Mouse (Mus musculus): ENCODE results near the gene Sec31b.

Sec31b gene

DNA sequence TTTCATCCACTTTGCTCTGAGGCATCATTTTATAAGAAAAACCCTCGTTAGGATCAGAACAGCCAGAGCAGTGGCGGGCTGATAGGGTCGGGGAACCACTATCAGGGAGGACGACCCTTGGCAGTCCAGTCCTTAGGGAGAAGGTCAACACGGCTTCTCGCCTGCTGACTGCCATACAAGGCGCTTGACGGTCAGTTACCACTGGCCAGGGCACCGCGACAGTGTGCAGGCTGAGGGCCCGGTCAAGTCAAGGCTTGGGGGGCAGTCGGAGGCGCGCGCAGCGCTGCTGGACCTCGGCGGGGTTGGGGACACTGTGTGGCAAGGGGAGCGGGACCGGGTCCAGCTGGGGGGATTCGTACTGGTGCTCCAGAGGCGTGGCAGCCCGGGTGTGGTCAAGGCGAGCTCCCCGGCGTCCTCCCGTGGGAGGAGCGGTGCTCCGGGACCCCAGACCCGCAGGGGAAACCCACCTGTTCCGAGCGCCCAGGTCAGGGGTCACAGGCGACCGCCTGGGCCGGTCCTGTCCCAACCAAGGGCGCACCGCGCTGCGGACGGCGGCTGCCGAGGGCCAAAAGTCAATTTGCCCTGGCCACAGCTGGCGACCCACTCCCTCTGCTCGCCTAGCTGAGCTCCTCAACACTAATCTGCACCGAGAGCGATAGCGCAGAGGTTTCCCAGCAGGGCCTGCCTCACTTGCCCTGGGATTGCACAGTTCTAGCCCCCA lies at the start of gene Sec31b:
TSS of gene Sec31b (minus strand) at position 544 of the 721 bp plus-strand sequence.
- no peak for TF ChIP-seq GATA4 (IDR thresholded peaks at IDR 0.05; ENCODE audit: insufficient replicate concordance, low read length)

DNA sequence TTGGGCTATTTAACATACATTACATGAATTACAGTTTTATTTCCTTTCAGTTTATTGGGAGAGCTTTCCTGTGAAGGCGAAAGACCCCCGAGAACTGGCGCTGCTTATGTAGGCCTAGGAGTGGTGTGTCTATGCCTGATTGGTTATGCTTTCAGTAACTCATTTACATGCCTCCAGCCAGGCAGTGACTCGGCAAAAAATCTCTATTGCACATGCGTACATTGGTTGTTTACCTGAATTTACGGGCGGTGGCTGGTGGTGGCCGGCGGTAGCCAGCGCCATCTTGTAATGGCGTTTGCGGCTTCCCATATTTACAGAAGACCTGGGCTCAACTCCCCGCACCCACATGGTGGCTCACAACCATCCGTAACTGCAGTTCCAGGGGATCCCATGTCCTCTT lies 48.5 kb upstream of the Sec31b start:
- no peak for TF ChIP-seq GATA4 (IDR thresholded peaks at IDR 0.05; ENCODE audit: insufficient replicate concordance, low read length)

DNA sequence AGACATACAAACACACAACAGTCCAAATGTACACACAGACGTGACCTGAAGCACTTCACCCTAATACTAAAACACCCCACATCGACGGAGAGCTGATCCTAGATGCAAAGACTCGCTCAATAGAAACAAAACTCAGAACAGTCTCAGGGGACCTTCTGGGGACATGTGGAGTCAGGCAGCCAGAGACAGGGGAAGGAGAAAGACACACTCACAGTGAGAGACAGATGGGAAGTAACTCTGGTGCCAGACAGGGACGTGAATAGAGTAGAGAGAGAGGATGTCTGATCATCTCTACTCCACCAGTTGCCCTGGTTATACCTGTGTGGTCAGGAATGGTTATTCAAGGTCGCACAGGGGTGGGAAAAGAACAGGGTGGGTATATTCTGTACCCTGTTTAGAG lies 46.0 kb upstream of the Sec31b start:
- TF ChIP-seq GATA4 (IDR thresholded peaks at IDR 0.05; ENCODE audit: insufficient replicate concordance, low read length): no peak

DNA sequence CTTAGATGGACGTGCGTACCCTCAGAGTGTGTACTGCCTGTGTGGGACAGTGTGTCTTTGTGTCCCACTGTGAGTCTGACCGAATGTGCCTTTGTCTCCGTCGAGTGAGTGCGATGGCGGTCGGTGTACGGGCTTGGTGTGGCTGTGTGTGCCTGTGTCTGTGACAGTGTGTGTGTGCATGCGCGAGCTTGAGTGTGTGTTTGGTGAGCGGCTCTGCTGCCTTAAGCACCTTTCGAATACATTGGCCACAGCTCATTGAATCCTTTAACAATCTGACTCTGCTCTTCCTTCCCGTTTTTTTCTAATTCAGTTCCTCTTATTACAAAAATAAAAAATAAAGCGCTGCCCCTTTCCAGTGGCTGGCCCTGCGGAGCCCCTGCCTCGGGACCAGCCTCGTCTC lies 45.3 kb upstream of the Sec31b start:
- TF ChIP-seq GATA4 (IDR thresholded peaks at IDR 0.05; ENCODE audit: insufficient replicate concordance, low read length): no peak

DNA sequence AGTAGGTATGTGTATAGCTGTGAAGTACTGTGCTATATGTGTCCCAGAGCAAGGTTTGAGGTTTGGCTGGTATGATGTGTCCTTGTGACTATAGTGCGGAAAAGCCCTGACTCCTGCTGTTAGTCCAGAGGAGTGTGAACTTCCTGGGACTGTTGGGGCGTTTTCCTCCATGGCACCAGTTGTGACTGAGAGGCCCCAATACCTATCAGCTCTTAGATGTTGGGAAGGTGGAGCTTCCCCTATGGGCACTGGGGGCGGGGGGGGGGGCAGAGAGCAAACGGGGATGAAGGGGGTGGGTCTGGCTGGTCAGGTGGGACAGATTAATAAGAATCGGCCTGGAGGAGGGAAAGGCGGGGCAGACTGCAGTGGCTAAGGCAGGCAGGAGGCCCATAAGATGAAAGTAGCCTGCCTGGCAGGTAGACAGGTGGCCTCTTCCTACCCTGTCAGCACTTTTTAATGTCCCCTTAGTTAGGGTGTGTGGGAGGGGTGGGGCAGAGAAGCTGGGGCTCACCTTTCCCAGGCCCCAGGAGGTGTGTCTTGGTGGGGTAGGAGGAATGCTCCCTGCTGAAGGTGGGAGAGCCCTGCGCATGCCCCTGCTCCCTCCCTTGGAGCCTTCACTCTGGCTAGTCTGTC lies 44.0 kb upstream of the Sec31b start:
- TF ChIP-seq GATA4 (IDR thresholded peaks at IDR 0.05; ENCODE audit: insufficient replicate concordance, low read length): no peak

DNA sequence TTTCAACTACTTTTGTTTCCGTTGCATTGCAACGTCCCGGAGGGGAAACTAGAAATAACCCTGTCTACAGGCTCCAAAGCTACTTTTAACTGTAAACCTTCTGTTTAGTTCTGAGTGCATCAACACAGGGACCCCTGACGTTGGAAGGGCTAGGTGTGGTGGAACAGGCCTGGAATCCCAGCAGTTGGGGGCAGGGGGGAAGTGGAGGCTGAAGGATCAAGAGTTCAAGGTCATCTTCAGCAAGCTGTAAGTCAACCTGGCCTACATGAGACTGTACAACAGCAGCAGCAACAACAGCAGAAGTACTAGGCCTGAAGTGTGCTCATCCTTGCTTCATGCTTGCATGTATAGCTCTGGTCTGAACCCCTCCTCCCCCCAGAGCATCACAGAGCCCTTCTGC lies 42.4 kb upstream of the Sec31b start:
- TF ChIP-seq GATA4 (IDR thresholded peaks at IDR 0.05; ENCODE audit: insufficient replicate concordance, low read length): no peak

DNA sequence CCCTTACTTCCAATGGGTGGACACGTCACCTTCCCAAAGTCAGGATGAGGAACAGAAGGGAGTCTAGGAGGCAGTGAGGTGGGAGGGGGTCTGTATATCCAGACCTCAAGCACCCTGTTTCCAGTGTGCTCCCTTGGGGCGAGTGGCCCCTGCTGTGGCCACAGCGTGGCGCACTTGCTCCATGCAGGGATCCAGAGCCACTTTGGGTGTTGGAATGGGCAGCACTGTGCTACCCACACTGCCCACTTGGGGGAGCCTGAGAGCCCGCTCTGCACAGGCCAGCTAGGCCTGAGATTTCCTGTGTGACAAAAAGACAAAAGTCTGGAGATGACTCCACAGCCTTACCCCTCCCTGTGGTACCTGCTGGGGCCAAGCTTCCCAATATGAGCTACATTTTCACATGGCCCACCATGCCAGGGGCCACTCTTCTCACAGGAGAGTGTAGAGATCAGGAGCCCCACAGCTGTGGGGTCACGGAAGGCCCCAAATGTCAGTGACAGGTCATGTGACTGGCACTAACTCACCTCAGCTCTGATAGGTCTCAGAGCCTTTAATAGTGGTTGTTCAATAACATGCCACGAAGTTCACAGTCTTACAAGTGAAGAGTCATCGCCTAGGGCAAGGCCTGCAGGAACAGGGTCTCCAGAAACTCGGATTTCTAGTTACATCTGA lies 37.1 kb upstream of the Sec31b start:
- no peak for TF ChIP-seq GATA4 (IDR thresholded peaks at IDR 0.05; ENCODE audit: insufficient replicate concordance, low read length)

DNA sequence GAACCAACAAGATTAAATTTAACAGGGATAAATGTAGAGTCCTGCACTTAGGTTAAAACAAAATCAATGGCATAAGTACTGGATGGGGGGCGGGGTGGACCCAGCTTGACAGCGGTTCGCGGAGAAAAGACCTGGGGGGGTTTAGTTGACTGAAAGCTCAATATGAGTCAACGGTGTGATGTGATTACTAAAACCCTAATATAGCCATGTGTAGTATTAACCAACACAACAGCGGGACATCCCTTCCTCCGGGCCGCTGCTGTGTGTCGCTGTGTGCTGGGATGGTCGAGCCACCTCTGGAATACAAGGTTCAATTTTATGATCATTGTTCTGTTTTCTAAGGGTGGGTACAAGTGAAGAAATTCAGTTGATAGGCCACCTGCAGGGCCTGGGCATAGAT lies 36.4 kb upstream of the Sec31b start:
- no peak for TF ChIP-seq GATA4 (IDR thresholded peaks at IDR 0.05; ENCODE audit: insufficient replicate concordance, low read length)

DNA sequence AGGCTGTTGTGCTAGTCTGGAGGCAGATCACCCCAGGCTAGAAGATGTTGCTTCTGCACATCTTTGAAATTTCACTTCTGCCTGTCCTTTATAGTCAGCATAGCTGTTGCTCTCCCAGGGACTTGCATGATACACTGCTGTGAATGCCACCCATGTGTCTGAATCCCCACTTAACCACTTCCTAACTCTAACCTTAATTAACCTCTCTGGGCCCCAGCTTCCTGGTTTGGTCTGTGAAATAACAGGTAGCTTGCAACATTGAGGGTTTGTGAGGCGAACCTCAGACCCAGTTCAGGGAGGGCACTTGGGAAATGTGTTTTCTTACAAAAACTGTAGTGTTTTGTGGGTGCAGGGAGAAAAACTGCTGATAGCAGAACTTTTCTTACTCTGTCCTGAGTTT lies 32.4 kb upstream of the Sec31b start:
- TF ChIP-seq GATA4 (IDR thresholded peaks at IDR 0.05; ENCODE audit: insufficient replicate concordance, low read length): no peak

DNA sequence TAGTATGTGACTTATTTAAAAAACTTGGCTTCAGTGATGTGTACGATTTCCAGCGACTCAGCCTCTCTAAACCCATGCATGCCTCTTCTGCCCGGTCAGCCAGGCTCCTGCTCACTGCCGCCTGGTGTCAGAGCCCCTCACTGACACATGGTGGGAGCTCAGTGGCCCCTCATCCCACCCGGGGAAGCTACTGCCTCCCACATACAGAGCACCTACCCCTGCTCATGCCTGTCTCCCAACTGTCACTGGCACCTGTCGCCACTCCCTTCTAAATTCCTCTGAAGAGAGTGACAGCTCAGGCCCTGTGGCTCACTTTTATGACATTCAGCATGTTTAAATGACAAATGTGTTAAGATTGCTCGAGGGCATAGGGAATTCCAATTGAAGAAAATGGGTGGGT lies 30.6 kb upstream of the Sec31b start:
- TF ChIP-seq GATA4 (IDR thresholded peaks at IDR 0.05; ENCODE audit: insufficient replicate concordance, low read length): no peak

DNA sequence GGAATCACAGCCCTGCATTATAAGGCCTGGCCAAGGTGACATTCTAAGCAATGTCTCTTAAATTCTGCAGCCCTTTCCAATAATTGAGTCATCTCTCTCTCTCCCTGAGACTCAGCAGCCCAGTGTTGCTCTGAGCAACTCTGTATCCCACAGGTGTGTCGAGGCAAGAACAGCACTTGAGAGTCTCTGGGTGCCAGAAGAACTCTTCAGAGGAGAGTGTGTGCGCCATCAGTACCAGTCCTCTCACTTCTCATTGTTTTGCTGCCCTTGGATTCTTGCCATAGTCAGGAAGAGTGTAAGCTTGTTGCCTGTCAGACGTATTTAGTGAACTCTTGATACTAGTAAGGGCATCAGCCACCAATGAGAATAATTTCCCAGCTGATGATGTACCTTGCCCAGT lies 22.1 kb upstream of the Sec31b start:
- TF ChIP-seq GATA4 (IDR thresholded peaks at IDR 0.05; ENCODE audit: insufficient replicate concordance, low read length): no peak

DNA sequence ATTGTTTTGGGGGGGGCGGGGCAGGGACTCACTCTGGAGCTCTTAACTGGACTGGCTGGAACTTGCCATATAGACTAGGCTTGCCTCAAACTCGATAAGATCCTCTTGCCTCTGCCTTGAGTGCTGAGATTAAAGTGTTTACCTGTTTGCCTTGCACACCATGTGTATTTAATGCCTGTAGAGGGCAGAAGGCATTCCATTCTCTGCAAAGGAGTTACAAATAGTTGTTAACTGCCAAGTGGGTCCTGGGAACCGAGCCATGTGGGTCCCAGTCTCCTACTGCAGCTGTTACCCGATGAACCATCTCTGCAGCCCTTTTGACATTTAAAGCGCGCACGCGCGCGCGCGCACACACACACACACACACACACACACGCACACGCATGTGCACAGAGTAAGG lies 18.3 kb upstream of the Sec31b start:
- no peak for TF ChIP-seq GATA4 (IDR thresholded peaks at IDR 0.05; ENCODE audit: insufficient replicate concordance, low read length)

DNA sequence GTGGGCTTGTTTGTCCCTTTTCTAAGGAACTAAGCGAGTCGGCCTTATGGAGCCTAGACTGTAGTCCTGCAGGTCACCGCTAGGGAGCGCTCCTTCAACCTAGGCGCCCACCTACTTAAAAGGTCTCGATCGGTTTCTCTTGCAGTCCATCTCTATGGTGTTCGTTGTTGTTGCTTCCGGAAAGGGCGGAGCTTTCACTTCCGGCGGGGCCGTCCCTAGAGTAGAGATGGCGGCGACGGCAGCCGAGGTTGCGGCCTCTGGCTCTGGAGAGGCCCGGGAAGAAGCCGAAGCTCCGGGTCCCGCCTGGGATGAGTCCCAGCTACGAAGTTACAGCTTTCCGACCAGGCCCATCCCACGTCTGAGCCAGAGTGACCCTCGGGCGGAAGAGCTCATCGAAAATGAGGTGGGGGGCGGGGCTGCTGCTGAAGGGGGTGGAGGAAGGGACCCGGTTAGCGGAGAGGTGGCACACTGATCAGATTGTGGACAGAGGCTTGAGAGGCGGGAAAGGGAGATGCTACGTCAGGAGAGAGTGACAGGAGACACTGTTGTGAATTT lies 17.1 kb upstream of the Sec31b start, which contains the start of gene Hif1an:
TSS of gene Hif1an (plus strand) at position 199 of the 555 bp plus-strand sequence.
- 0 out of 2 replicates have a peak, but pooled peaks have one; percentile 21 for TF ChIP-seq GATA4 (IDR thresholded peaks at IDR 0.05; ENCODE audit: insufficient replicate concordance, low read length)

DNA sequence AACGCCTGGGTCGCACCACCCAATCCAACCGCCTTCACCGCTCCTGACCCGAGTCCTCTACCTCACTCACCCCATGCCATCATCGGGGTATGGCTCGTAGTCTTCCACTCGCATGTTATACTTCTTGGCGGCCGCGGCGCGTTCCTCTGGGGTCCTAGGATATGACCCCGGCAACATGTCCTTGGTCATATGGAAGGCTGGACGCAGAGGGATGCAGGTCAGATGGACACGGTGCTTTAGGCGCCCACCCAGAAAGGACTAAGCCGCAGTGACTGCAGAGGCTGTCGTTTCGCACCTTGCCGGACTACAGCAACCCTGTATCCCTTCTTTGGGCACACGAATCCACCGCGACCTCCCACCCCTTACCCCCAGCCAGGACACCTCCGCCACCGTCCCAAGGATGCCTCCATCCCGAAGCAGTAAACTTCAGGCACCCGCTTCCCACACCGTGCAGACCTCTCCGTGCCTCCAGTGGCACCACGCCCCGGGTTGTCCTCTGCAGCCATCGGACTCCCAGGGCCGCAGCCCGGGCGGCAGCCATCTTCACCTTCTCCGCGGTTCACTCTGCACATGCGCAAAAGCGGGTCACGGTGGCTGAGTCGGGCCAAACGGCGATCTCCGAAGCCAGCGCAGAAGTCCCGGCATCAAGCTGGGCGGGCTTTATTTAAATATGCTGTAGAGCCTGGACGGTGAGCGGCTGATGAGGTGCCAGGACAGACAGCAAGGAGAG lies 9.4 kb upstream of the Sec31b start, which contains the start of gene Ndufb8:
TSS of gene Ndufb8 (minus strand) at position 580 of the 730 bp plus-strand sequence.
- TF ChIP-seq GATA4 (IDR thresholded peaks at IDR 0.05; ENCODE audit: insufficient replicate concordance, low read length): no peak

DNA sequence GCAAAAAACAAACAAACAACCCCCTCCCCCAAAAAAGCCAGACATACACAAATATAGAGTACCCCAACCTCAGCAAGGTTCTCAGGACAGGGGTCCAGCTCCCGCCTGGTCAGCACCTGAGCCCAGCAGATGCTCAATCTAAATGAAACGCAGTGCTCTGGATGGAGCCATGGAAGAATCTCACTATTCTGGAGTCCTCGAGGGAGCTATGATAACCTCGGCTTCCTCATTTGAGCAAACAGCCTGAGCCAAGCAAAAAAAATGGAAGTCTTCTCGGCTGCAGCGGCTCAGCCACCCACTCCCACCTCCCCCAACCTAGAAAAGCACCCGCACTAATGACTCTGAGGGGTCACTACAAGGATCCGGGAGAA lies 8.8 kb upstream of the Sec31b start:
- no peak for TF ChIP-seq GATA4 (IDR thresholded peaks at IDR 0.05; ENCODE audit: insufficient replicate concordance, low read length)
